Mouse (Mus musculus) spleen, adult 2 months (tissue): ENCODE data around the gene Abcc10.

Experiments
- CTCF ChIP-seq: fragments of 200-500 bp; IDR thresholded peaks from 2 replicates; pipeline ENCODE4 v1.5.1; 2011; ENCODE audit warnings: mild to moderate bottlenecking, inconsistent platforms; ENCODE audit not compliant: insufficient read depth, insufficient read length, insufficient replicate concordance; ENCODE audit errors: extremely low read depth
- POLR2A ChIP-seq: fragments of 200-500 bp; IDR thresholded peaks from 2 replicates; pipeline ENCODE4 v1.6.1; 2011; ENCODE audit warnings: low read depth, low read length, inconsistent platforms

DNA sequence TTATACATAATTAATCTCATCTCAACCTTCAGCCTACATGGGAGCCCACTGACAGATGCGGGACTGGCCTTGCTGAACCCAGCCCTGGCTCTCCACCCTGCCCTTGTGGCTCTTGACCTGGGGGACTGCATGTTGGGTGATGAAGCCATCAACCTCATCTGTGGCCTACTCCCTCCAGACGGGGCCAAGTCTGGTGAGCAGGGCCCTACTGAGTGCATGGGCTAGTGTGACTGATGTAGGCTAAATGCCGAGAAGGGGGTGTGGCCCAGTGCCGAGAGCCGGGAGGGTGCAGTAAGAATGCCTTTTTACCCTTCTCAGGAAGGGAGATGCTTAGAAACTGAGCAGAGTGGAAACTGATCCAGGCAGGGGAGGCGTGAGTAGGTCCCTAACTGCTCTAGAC, 73.0 kb downstream of the Abcc10 start:
- TF ChIP-seq CTCF (no peak), POLR2A (no peak)
